Mouse (Mus musculus) CD8-positive naive resting alpha-beta T cell, adult 2 months (primary cell): Measurements from ENCODE around the gene Dab2ip.
A peak's percentile ranks its signal among the peaks of the same experiment; 100 is the strongest.

Experiments
- DNase-seq, 2 experiments: peaks; one replicate each; pipeline ENCODE4 v3.0.0; 2022; ENCODE audit warnings: low read depth in 2 of 2, low spot score in 2 of 2

The Dab2ip gene

GRCm38 (mm10) chr2:35652984-35653383 is 94.9 kb downstream of the Dab2ip start:
- DNase-seq, result no peak

GRCm38 (mm10) chr2:35654795-35655194 is 96.7 kb downstream of the Dab2ip start:
- no peak for DNase-seq

- DNase-seq, result no peak
Observed at GRCm38 (mm10) chr2:35655996-35656395, 97.9 kb downstream of the Dab2ip start.

- no peak for DNase-seq
Observed at GRCm38 (mm10) chr2:35658311-35658710, 100.2 kb downstream of the Dab2ip start.

GRCm38 (mm10) chr2:35659578-35660194 is 101.6 kb downstream of the Dab2ip start:
- DNase-seq, result no peak

GRCm38 (mm10) chr2:35660953-35661374 is 102.9 kb downstream of the Dab2ip start:
- DNase-seq, result no peak

- DNase-seq, result peak; percentile 14 to 40
Observed at GRCm38 (mm10) chr2:35661454-35662000, 103.5 kb downstream of the Dab2ip start.

- no peak for DNase-seq
Observed at GRCm38 (mm10) chr2:35662001-35662491, 104.0 kb downstream of the Dab2ip start.

- no peak for DNase-seq
Observed at GRCm38 (mm10) chr2:35662738-35663550, 104.9 kb downstream of the Dab2ip start.

GRCm38 (mm10) chr2:35667746-35668145 is 109.7 kb downstream of the Dab2ip start:
- no peak for DNase-seq

- DNase-seq, result no peak
Observed at GRCm38 (mm10) chr2:35669217-35669616, 111.2 kb downstream of the Dab2ip start.

- DNase-seq, result no peak
Observed at GRCm38 (mm10) chr2:35669748-35670147, 111.7 kb downstream of the Dab2ip start.

GRCm38 (mm10) chr2:35670300-35670699 is 112.2 kb downstream of the Dab2ip start:
- DNase-seq, result no peak

GRCm38 (mm10) chr2:35671980-35672910 is 114.2 kb downstream of the Dab2ip start:
- DNase-seq, result no peak

GRCm38 (mm10) chr2:35673181-35673580 is 115.1 kb downstream of the Dab2ip start:
- no peak for DNase-seq

- DNase-seq, result no peak
Observed at GRCm38 (mm10) chr2:35673986-35674385, 115.9 kb downstream of the Dab2ip start.

GRCm38 (mm10) chr2:35674431-35674830 is 116.4 kb downstream of the Dab2ip start:
- no peak for DNase-seq

GRCm38 (mm10) chr2:35676075-35676665 is 118.1 kb downstream of the Dab2ip start:
- DNase-seq, result no peak

GRCm38 (mm10) chr2:35677855-35678254 is 119.8 kb downstream of the Dab2ip start:
- no peak for DNase-seq

GRCm38 (mm10) chr2:35678440-35678839 is 120.4 kb downstream of the Dab2ip start:
- DNase-seq, result no peak
